Mouse (Mus musculus): ENCODE results near the gene Cyb561d1. TPM values are rescaled to one million over a fixed set of nuclear protein-coding genes. Genes with fewer than 3 reads are reported as not detected.

The Cyb561d1 gene
- polyA plus RNA-seq, 1 experiment: 12.1 TPM

GRCm38 (mm10) chr3:108147386-108148235 is 53.4 kb downstream of the Cyb561d1 start:
- TF ChIP-seq POLR2A (IDR thresholded peaks at IDR 0.05; ENCODE audit: borderline replicate concordance, control insufficient read depth, low read depth, low read length) (no peak), CTCF (IDR thresholded peaks at IDR 0.05; ENCODE audit: control insufficient read depth, insufficient read depth, low read length) (peak; percentile 98)
- Histone ChIP-seq H3K4me3 (replicated peaks; ENCODE audit: control insufficient read depth, low read depth, low read length) (no peak overlapping the region), H3K4me1 (ENCODE audit: control insufficient read depth, insufficient read depth, low read length) (peaks cover 4% of the 10 kb centered on the region), H3K27ac (ENCODE audit: control insufficient read depth, insufficient read depth, low read depth, low read length, poor library complexity) (no peak overlapping the region)
- 62% methylated on average over 11 of the region's 11 CpGs for WGBS

DNA sequence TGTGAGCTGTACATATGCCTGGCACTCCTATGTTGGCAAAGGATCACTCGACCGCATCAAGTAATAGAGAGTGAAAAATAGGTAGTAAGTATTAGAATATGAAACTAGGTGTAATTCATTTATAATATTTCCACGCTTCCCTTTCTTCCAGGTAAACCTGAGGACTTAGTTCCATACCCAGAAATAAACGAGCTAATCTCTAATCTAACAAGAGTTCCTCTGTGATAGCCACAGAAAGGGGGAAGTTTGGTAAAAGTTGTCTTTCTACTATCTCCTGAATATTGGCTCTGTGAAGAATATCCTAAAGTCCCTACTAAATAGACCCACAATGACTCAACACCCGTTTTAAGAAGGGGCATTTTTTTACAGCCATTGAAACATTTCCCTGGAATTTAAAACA is 54.3 kb downstream of the Cyb561d1 start:
- H3K27ac ChIP-seq (ENCODE audit: control insufficient read depth, insufficient read depth, low read depth, low read length, poor library complexity): peak overlapping the region; percentile 98; the same call in 1 of the 2 replicates
- WGBS: 19% methylated on average over 5 of the region's 5 CpGs
- H3K4me1 ChIP-seq (ENCODE audit: control insufficient read depth, insufficient read depth, low read length): peaks cover 2% of the 10 kb centered on the region; the same call in 1 of the 2 replicates

More for the DNA sequence above, 54.3 kb downstream of the Cyb561d1 start:
- peak overlapping the region; percentile 95 for H3K4me3 ChIP-seq (replicated peaks; ENCODE audit: control insufficient read depth, low read depth, low read length)
- TF ChIP-seq CTCF (IDR thresholded peaks at IDR 0.05; ENCODE audit: control insufficient read depth, insufficient read depth, low read length) (no peak), POLR2A (IDR thresholded peaks at IDR 0.05; ENCODE audit: borderline replicate concordance, control insufficient read depth, low read depth, low read length) (no peak)

Other genes with a start within 250 kb of the Cyb561d1 start
- not detected in 2 replicates for gene Gstm3, start 231.9 kb downstream of the Cyb561d1 start, polyA plus RNA-seq (2011; ENCODE audit: insufficient read depth, insufficient read length, low replicate concordance, missing spikeins)
- 8.7 and 10.5 TPM in 2 replicates for gene Gstm2, start 214.8 kb downstream of the Cyb561d1 start, polyA plus RNA-seq (2011; ENCODE audit: insufficient read depth, insufficient read length, low replicate concordance, missing spikeins)
- gene Gstm1, start 183.2 kb downstream of the Cyb561d1 start, polyA plus RNA-seq (2011; ENCODE audit: insufficient read depth, insufficient read length, low replicate concordance, missing spikeins): 63.6 and 69.5 TPM in 2 replicates
- 4.8 and 8.3 TPM in 2 replicates for gene Gstm4, start 156.3 kb downstream of the Cyb561d1 start, polyA plus RNA-seq (2011; ENCODE audit: insufficient read depth, insufficient read length, low replicate concordance, missing spikeins)
- gene Ampd2, start 114.6 kb downstream of the Cyb561d1 start, polyA plus RNA-seq (2011; ENCODE audit: insufficient read depth, insufficient read length, low replicate concordance, missing spikeins): 15.3 and 47.2 TPM in 2 replicates
- gene Gnat2, start 108.4 kb downstream of the Cyb561d1 start, polyA plus RNA-seq (2011; ENCODE audit: insufficient read depth, insufficient read length, low replicate concordance, missing spikeins): 1.0 TPM in 1 of 2 replicates, not detected in the other
- 11.7 and 27.5 TPM in 2 replicates for gene Gnai3, start 55.1 kb downstream of the Cyb561d1 start, polyA plus RNA-seq (2011; ENCODE audit: insufficient read depth, insufficient read length, low replicate concordance, missing spikeins)
- not detected in 2 replicates for gene Gpr61, start 46.3 kb downstream of the Cyb561d1 start, polyA plus RNA-seq (2011; ENCODE audit: insufficient read depth, insufficient read length, low replicate concordance, missing spikeins)
- 0.75 and 1.9 TPM in 2 replicates for gene Amigo1, start 14.9 kb downstream of the Cyb561d1 start, polyA plus RNA-seq (2011; ENCODE audit: insufficient read depth, insufficient read length, low replicate concordance, missing spikeins)
- 3.4 and 10.1 TPM in 2 replicates for gene Atxn7l2, start 9.7 kb upstream of the Cyb561d1 start, polyA plus RNA-seq (2011; ENCODE audit: insufficient read depth, insufficient read length, low replicate concordance, missing spikeins)
- gene Sypl2, start 25.4 kb upstream of the Cyb561d1 start, polyA plus RNA-seq (2011; ENCODE audit: insufficient read depth, insufficient read length, low replicate concordance, missing spikeins): 0.37 TPM in 1 of 2 replicates, not detected in the other
- 37.3 and 60.9 TPM in 2 replicates for gene Psma5, start 55.7 kb upstream of the Cyb561d1 start, polyA plus RNA-seq (2011; ENCODE audit: insufficient read depth, insufficient read length, low replicate concordance, missing spikeins)
- 8.2 and 15.6 TPM in 2 replicates for gene Sort1, start 82.9 kb upstream of the Cyb561d1 start, polyA plus RNA-seq (2011; ENCODE audit: insufficient read depth, insufficient read length, low replicate concordance, missing spikeins)
- gene Mybphl, start 163.7 kb upstream of the Cyb561d1 start, polyA plus RNA-seq (2011; ENCODE audit: insufficient read depth, insufficient read length, low replicate concordance, missing spikeins): not detected in 2 replicates
- 15.9 and 43.2 TPM in 2 replicates for gene Psrc1, start 182.6 kb upstream of the Cyb561d1 start, polyA plus RNA-seq (2011; ENCODE audit: insufficient read depth, insufficient read length, low replicate concordance, missing spikeins)
- gene Celsr2, start 214.3 kb upstream of the Cyb561d1 start, polyA plus RNA-seq (2011; ENCODE audit: insufficient read depth, insufficient read length, low replicate concordance, missing spikeins): 0.75 and 1.5 TPM in 2 replicates
- gene Sars, start 244.0 kb upstream of the Cyb561d1 start, polyA plus RNA-seq (2011; ENCODE audit: insufficient read depth, insufficient read length, low replicate concordance, missing spikeins): 43.5 and 69.1 TPM in 2 replicates